Mouse (Mus musculus) kidney, adult 8-10 months (tissue): ENCODE measurements at regions not wholly inside any gene's neighbourhood (a gene's known extent, or its start where the extent isn't known, plus 50 kb on each side); places are given as distances from the start of the nearest gene placed in this dataset.
A peak's percentile ranks its signal among the peaks of the same experiment; 100 is the strongest.

Experiments used
- DNase-seq, 2 experiments: peaks; one replicate each; pipeline ENCODE4 v3.0.0; 2022

DNA sequence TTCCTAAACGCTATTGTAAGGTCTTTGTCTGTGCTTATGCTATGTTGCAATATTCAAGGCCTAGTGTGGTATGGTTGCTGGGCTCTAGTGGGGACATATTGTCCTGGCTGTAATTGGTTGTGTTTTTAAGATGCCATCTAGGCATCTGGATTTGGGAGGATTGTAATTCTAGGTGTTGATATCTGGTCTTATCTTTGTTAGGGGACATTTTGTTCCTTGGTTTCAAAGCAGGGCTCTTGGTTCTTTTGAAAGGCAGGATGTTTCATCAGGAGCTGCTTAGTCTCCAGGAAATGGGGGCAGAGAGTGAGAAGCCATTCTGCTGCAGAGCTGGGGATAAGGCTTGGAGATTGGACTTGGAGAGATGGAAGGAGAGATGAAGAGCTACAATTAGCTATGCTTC lies 194.7 kb upstream of the Usp24 start:
- no peak for DNase-seq

DNA sequence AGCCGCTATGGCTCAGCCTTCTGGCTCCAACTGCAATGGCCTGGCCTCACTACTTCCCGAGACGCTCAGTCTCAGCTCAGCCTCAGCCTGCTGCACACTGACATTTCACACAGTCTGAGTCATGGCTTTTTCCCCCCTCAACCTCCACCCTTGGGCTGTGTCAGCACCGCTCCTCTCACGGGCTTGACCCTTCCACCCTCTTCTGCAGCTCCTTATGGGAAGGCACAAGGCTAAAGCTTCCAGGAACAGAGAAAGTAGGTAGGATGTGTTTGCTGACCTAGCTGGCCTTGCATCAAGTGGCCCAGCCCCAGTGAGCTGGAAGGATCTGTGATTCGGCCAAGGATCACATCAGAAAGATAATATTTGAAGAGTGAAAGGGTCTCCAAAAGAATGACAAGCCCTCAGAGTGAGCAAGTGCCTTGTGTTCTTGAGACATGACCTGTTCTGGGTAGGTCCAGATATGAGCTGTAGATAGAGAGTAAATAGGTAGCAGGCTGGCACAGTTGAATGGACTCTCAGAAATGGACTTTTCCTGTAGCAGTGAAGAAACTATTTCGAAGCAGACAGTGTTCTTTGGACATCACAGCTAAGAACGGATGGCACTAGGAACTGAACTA lies 192.9 kb upstream of the Usp24 start:
- DNase-seq = no peak

DNA sequence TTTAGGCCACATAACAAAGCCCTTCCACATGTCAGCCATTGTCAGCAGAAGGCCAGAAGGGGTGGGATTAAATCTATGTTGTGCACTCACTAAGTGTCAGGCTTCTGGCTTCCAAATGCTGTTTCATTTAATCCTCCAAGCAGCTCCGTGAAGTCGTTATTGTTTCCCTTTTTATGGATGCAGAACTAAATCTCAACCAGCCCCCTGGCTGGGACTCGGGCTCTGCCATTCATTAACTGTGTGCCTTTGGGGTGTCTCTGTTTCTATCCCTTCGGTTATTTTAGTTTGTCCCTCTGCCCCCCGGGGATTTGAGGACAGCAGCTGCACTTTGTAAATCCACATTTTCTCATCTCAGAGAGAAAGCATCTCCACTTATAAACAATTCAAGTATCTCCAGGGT lies 188.8 kb upstream of the Usp24 start:
- DNase-seq = no peak

DNA sequence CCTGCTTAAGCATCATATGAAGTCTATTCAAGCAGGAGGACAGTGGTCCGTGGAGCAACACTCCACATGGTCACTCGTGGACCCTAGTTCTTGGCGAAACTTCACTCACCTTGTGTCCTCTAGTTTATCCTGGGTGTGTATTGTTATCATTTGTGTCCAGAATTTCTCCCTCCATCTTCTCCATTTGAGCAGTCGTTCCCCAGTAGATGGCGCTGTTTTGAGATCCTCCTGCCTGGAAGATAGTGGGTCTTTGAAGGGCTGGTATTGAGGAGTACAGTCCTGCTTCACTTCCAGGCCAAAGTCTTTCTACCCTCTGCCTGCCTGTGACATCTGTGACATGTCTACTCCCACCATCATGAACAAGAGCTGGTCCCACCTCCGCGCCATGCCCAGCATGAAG lies 188.4 kb upstream of the Usp24 start:
- DNase-seq = peak in 1 of 2 experiments; percentile 30

DNA sequence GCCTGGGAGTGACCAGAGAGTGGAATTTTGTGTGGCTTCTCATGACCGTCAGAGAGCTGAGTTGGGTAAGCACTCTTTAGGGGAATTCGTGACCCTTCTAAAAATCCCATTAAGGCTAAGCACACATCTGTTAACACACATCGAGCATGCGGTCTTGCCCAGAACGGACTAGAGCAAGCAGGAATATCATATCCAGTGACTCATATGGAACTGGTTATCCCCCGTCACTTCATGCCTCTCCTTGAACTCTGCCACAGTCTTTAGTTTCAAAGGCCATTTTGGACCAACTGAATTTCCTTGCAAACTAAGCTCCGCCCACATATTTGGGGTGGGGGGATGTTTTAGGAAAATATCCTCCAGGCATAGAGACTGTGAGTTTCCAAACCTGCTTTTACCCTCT lies 186.7 kb upstream of the Usp24 start:
- DNase-seq = no peak

DNA sequence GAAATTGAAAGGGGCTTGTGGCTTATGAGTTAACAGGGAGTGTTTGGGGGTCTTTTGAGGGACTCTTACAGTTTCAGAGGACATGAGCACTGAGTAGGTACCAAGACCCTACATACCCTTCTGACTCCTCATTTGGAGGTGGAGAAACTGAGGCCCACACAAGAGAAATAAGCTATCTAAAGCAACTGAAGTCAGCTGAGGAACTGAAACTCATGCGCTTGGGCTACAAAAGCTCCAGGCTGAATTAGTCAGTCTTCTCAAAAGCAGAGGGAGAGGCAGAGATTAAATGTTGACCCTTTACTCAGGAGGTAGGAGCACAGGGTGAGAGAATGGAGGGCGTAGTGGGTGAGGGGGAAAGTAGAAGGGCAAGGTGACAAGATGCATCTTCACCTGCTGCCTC lies 186.2 kb upstream of the Usp24 start:
- DNase-seq = no peak

DNA sequence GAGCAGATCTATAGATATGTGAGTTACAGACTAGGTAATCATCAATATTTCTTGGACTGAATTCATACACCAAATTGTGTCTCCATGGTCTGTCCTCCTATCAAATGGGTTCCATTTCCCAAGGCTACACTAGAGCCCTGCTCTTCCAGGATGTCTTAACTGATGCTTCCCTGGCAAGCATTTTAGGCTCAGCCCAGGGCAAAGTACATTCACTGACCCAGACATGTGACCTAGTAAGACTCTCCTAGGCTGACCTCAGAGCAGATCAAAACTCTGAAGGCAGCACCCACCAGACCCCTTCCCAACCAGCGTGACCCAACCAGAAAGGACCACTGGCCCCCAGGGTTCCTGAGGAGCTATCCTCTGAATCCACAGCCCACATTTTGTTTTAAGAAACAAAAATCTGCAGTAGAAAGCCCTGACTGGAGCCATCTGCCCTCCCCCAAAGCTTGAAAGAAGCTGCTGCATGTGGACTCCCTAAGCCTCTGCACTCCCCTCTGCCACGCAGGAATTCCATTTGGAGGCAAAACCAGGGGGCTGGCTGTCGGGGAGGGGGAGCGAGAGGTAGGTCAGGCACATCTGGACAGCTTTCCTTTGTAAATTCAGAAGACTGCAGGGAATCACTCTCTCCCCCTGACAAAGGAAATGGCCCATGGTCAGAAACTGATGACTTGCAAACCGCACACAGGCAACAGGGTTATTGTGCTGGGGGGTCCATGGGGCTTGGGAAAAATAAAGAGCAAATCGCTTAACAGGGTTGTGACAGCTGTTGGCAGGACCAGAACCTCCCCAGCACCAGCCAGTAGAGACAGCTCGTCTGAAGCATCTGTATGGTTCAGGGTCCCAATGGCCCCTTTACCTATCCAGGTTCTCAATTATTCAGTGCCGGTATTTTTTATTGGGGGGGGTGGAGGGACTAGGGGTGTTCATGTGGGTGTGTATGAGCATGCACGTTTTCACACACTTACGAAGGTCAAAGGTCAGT lies 182.0 kb upstream of the Usp24 start:
- DNase-seq = peak; percentile 58 to 68

DNA sequence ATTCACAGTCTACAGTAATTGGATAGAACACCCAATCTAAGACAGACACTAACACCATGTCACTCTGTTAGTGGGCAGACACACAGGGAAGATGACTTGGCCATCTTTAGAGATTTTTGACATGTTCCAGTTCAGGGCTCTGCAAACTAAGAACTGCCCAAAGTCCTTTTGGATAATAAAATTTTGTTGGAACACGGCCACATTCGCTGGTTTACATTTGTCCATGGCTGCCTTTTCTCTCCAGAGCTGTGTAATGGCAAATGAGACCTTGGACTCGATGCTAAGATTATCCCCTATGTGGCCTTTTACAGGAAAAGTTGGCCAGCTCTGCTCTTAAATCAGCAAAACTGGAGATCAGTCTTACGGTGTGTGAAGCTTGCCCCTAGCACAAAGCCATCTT lies 173.3 kb upstream of the Usp24 start:
- DNase-seq = peak; percentile 42 to 45

DNA sequence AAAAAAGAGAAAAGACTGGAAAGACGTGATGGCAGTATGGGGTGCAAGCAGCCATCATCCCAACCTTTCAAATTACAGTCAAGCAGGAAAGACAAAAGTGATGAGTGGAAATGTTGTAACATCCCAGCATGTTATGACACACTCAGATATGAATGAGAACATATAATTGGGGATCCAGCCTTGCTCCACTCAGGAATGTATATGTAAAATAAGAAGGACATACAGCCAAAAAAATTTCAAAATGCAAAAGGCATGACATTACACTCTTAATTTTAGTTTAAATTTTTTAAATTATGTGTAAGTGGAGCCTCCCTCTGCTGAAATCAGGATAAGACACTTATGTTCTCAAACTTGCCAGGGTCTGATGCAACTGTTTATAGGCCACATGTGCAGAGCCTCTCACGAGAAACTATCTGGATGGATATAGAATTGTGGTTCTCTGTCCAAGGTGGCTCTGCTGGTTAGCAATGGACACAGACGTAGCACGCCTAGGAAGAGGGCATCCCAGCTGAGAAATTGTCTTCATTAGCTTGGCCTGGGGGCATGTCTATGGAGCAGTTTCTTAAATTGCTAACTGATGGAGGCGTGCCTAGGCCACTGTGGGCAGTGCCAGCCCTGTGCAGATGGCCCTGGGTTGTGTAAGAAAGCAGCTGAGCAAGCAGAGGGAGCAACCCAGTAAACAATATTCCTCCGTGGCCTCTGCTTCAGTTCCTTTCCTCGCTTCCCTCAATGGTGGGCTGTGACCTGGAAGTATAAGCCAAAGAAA lies 171.5 kb upstream of the Usp24 start:
- DNase-seq = peak; percentile 15 to 40

DNA sequence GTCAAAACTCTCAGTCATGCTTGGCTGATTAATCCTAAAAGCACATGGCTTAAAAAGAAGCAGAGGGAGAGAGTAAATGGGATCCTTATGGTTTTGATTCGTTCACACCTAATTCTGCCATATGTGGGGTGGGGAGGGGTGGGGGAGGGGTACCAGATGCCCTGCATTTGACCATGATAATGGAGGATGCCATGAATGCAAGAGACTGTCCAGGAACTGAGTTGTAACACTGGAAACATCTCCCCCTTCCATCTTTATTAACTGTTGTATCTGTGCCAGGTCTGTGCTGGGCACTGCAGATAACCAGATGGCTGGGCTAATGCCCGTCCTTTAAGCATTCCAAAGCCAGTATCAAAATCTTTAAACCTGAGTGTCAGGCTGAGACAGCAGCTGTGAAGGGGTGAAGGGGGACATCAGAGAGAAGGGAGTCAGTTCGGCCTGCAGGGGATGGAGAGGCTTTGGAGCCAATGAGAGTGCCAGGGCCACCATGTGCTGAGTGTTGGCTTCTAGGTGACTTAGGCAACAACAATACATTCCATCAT lies 169.0 kb upstream of the Usp24 start:
- no peak for DNase-seq

DNA sequence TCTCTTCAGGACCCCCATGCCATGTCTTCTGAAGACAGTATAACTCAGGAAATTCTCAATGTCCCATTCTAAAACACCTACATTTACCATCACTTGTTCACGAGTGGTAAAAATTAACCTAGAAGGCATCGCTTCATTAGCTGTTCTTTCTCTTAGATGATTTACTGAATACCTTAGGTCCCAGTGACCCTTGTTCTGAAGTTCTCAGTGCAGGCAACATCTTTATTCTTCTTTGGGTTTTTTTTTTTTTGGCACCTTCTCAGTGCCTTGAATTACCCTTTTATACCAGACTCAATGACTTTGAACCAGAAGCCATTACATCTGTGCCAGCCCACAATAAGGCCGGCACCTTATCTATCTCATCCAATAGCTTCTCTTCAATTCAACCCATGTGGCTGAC lies 167.1 kb upstream of the Usp24 start:
- DNase-seq = peak in 1 of 2 experiments; percentile 57

DNA sequence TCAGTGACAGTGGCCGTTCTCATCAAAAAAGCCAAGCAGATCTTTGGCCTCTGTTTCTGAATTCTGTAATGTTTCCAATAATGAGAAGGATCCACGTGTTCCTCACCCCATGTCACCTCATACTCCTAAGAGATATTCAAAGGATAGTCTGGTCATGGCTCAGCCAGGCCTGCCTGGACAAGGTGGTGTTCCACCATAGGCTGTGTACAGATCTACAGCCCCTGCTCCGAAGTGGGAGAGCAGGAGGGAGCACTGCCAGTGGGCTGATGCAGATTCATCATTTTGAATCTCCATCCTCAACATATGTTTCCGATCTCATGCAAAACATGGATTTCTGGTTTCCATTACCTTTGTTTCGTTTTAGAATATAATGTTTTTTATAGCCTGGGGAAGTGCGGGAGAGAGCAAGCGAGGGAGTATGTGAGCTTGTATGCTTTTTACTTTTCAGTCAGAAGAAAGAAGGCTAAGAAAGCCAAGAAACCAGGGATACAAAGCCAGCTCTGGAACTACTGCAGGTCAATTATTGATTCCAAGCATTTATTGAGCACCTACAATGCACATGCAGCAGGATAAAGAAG lies 166.5 kb upstream of the Usp24 start:
- DNase-seq = no peak

DNA sequence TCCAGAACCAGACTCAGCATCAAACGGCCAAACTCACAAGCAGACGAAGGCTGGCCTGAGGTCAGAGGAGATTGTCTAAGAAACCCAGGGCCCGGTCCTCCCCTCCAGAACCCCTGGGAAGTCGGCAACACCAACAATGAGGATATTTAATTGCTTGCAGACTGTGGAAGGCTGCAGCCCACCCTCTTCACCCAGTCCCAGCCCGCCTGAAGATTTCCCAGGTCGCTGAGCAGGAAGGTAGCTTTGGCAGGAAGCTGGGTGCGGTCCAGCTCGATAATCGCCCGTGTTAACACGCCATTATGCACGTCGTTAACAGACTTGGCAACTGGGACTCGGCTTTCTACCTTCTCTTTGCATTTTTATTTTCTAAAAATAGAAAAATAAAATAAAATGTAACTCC lies 165.2 kb upstream of the Usp24 start:
- DNase-seq = peak in 1 of 2 experiments; percentile 22

DNA sequence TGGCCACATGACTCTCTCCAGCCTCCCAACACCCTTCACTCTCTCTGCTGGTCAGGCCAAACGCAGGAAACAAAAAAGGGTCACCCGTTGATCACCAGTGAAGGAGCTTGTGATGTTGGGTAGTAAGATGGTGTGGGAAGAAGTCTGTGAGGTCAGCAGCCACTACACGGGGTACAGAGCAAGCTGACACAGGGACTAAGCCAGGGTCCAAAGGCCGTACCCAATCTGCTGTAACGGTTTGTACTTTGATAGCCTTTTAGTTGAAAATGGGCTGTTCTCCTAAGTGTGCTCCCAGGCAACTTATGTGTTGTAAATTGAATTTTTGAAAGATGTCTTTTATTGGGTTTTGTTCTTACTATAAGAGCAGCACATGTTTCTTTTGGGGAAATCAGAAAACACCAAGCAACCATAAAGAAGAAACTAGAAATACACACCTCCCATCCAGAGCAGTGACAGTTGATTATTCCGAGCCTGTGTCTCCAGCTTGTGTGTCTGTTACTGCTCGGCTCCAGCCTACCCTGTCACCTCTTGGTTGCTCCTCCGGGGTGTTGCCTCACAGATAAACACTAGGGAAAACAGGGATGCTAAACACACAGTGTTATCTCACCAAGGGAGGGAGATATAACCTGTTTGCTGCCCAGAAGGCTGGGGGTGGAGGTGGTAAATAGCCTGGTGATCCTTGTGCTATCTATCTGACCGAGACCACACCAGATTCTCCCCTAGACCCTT lies 158.4 kb upstream of the Usp24 start:
- DNase-seq = peak; percentile 64 to 68

DNA sequence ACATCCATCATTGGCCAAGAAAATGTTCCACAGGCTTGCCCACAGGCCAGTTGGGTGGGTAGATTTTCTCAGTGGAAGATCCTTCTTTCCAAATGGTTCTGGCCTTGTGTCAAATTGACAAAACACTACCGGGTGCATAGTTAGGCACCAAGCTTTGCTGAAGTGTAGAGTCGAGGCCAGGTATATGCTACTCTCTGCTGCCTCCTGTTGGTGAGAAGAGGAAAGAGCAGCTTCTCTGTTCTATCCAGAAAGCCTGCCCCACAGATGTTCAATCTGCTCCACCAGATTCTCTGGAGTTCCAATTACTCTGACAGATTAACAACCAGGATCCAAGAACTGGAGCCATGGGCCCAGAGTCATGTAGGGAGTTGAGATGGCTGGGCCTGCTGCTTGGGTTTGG lies 154.4 kb upstream of the Usp24 start:
- DNase-seq = peak in 1 of 2 experiments; percentile 28

DNA sequence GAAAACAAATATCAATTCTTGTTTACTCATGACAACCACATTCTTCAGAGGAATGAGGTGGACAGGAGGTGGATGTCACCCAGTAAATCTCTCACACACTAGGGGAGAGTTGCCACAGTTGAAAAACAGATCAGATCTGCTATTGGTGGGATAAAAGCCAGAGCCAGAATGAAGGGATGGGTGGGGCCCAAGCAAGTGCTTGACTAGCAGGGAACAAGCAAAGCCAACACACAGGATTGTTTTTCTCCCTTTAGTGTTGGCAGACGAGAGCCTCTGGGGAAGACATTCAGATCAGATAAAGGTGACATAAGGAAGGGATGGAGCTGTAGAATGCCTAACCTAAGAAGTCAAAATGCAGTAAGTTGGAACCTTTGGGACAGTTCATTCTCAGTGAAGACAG lies 153.5 kb upstream of the Usp24 start:
- no peak for DNase-seq

DNA sequence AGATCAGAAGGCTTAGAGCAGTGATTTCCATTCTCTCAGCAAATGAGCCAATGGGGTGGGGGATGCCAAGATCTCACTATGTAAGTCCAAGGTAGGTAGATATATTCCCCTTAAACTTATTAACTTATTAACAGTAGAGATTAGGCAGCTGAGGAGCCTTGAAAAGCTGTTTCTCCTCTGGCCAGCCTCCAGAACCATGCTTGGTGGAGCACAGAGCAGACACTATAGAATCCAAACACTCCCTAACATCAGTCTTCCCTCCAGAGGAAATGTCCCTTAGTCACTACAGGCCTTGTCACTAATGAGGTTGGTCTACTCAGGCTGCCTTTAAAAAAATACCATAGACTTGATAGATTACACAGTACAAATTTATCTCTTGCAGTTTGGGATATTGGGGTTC lies 152.8 kb upstream of the Usp24 start:
- no peak for DNase-seq

DNA sequence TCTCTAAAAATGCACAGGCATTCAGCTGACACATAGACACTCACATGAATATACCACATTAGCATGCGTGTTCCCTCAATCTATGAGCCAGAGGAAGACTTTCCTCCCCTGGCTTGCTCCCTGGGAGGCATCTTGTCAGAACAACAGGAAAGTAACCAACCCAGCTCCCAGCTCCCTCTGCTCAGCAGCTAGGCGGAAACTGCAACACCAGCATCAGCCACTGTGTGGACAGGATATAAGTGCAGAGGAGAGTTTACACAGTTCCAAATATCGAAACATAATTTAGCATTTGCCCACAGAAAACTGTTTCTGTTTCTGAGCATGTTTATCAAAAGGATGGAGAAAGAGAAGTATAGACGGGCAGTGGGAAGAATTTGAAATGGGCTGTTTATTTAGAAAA lies 148.3 kb upstream of the Usp24 start:
- DNase-seq = no peak

DNA sequence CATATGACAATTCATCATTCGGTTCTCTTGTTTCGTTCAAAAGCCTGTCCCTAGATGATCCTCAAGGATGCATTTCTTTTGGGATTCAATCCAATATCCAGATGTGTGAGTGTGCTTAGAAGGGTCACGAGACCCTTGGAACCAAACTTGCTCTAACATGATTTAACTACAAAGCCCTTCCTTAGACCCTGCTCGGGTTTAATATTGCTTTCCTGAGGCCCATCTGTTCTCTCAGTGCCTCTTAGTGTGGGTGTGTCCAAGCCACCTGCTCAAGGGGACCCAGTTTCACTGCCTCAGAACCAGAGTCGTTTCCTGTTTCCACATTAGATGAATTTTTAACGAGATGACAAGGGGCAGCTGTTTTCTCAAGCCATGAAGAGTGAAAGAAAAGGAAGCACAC lies 147.3 kb upstream of the Usp24 start:
- DNase-seq = no peak

DNA sequence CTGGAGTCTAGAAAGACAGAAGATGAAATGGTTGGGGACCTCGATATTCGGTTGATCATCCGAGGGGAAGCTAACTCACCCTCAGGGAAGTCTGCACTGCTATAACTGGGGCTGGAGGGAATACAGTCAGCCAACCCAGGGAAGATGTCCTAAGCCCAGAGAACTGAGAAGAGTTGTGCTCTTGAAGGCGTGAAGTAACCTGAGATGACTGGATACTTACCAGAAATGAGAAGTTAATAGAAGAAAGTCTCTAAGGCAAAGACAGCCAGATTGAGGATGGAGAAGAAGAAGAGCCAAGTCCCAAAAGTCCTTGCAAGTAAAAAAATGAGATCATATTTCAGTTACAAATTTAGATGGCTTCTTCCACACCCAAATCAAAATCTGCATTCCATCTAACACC lies 146.5 kb upstream of the Usp24 start:
- no peak for DNase-seq

DNA sequence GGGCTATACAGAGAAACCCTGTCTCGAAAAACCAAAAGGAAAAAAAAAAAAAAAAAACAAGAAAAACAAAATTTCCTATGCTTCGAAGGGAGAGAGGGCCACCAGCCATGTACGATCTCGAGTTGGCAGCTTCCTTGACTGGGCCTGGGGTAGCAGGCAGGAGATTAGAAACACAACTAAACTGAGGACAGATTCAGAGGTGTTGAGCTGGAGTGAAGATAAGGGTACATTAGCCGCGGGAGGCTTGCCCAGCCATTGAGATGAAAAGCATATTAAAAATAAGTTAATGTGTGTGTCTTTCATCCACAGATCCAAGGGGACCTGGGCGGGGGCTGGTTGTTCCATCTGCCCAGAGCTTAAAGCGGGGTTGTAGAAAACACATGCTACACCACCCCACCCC lies 145.3 kb upstream of the Usp24 start:
- DNase-seq = no peak

DNA sequence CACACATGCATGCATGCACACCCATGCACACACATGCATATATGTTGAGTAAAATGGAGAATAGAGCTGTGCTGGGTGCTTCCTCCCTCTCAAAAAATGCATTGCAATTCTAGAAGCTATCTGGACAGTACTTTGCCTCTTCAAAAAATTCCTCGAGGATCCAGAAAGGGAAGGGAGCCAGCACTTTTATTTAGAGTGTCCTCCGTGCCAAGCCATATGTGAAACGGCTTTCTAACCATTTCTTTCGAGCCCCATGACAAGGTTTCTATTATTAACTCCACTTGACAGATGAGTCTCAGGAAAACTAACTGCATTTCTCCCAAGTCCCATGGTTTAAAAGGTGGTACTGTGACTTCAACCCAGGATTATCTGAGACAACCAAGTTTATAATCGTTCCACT lies 140.7 kb upstream of the Usp24 start:
- no peak for DNase-seq
